Mouse (Mus musculus) forebrain, embryonic 11.5 days (tissue): ENCODE measurements around the gene Kdm4b. TPM values are rescaled to one million over a fixed set of nuclear protein-coding genes. Genes with fewer than 3 reads are reported as not detected.

ENCODE experiments used
- ATAC-seq: fragments of 200-750 bp; cut with Nextera tagmentation; replicated peaks from 2 replicates; pipeline ENCODE4 v1.8.0; 2017; ENCODE audit warnings: moderate TSS enrichment; ENCODE audit not compliant: low FRiP score
- DNase-seq: peaks from one replicate; pipeline ENCODE4 v3.0.0-alpha.2; 2017; ENCODE audit warnings: low spot score
- H3K27ac ChIP-seq: fragments of 300-500 bp; sonication (generic); 2 replicates; pipeline ENCODE4 v1.5.1; 2014; ENCODE audit warnings: low read depth, low read length
- H3K27me3 ChIP-seq: fragments of 300-500 bp; sonication (generic); 2 replicates; pipeline ENCODE4 v1.6.1; 2014; ENCODE audit warnings: mild to moderate bottlenecking, low read length, mixed read lengths; ENCODE audit not compliant: control insufficient read depth, insufficient read depth
- H3K36me3 ChIP-seq: fragments of 300-500 bp; sonication (generic); 2 replicates; pipeline ENCODE4 v1.6.1; 2014; ENCODE audit warnings: mild to moderate bottlenecking, low read length, moderate library complexity, mixed read lengths; ENCODE audit not compliant: control insufficient read depth, insufficient read depth
- H3K4me1 ChIP-seq: fragments of 300-500 bp; sonication (generic); replicated peaks from 2 replicates; pipeline ENCODE4 v1.6.1; 2014; ENCODE audit warnings: low read length, mixed read lengths; ENCODE audit not compliant: control insufficient read depth, insufficient read depth
- H3K4me2 ChIP-seq: fragments of 300-500 bp; sonication (generic); 2 replicates; pipeline ENCODE4 v1.6.1; 2014; ENCODE audit warnings: low read depth, mild to moderate bottlenecking, low read length, moderate library complexity, mixed read lengths; ENCODE audit not compliant: severe bottlenecking
- H3K4me3 ChIP-seq: fragments of 300-500 bp; sonication (generic); 2 replicates; pipeline ENCODE4 v1.5.1; 2014; ENCODE audit warnings: low read depth, low read length
- H3K9ac ChIP-seq: fragments of 300-500 bp; sonication (generic); 2 replicates; pipeline ENCODE4 v1.6.1; 2014; ENCODE audit warnings: low read length
- H3K9me3 ChIP-seq: fragments of 300-500 bp; sonication (generic); 2 replicates; pipeline ENCODE4 v1.6.1; 2016; ENCODE audit warnings: low read length, mixed read lengths; ENCODE audit not compliant: control insufficient read depth
- WGBS: fragments of 180-500 bp; shearing (Covaris S2); extraction: QIAGEN DNeasy Blood & Tissue Kit; methylation state at CpG from one replicate; pipeline ENCODE4 v1.1.7; 2014; 5-methylcytosine and 5-hydroxymethylcytosine counted together
- polyA plus RNA-seq: library from polyadenylated mRNA; unstranded; fragments of >200 nt; fragmentation: Nextera tagmentation; extraction: Ambion mirVana; gene quantifications from 2 replicates; pipeline ENCODE4 v1.2.1, GENCODE M21; 2014

The Kdm4b gene
- polyA plus RNA-seq, 1 experiment from 2014 or later: 52.1 TPM

- no peak overlapping the region for H3K4me2 ChIP-seq
- DNase-seq (no peak), ATAC-seq (no peak)
- no peak overlapping the region for H3K4me3 ChIP-seq
- no peaks in the 10 kb centered on the region for H3K4me1 ChIP-seq
- no peaks in the 10 kb centered on the region for H3K27me3 ChIP-seq
- H3K27ac ChIP-seq: no peak overlapping the region
- peaks cover 18% of the 10 kb centered on the region; the same call in 1 of the 2 replicates for H3K36me3 ChIP-seq
- 100% methylated on average over 3 of the region's 3 CpGs for WGBS
- H3K9me3 ChIP-seq: no peaks in the 10 kb centered on the region
- H3K9ac ChIP-seq: no peak overlapping the region
Measured at GRCm38 (mm10) chr17:56400221-56400620, 74.4 kb downstream of the Kdm4b start.

- ATAC-seq (no peak), DNase-seq (no peak)
- H3K9ac ChIP-seq: no peak overlapping the region
- no peak overlapping the region for H3K4me3 ChIP-seq
- H3K36me3 ChIP-seq: peaks cover 18% of the 10 kb centered on the region; the same call in 1 of the 2 replicates
- H3K9me3 ChIP-seq: no peaks in the 10 kb centered on the region
- H3K4me1 ChIP-seq: no peaks in the 10 kb centered on the region
- no peaks in the 10 kb centered on the region for H3K27me3 ChIP-seq
- no peak overlapping the region for H3K27ac ChIP-seq
- no peak overlapping the region for H3K4me2 ChIP-seq
- 100% methylated on average over 4 of the region's 4 CpGs for WGBS
Measured at GRCm38 (mm10) chr17:56401051-56401521, 75.2 kb downstream of the Kdm4b start.

- Histone ChIP-seq H3K4me1 (peaks cover 12% of the 10 kb centered on the region), H3K4me3 (no peak overlapping the region), H3K9me3 (no peaks in the 10 kb centered on the region), H3K27ac (no peak overlapping the region), H3K27me3 (no peaks in the 10 kb centered on the region), H3K4me2 (no peak overlapping the region), H3K36me3 (peaks cover 7% of the 10 kb centered on the region; the same call in 1 of the 2 replicates), H3K9ac (no peak overlapping the region)
- ATAC-seq (no peak), DNase-seq (no peak)
- 92% methylated on average over 3 of the region's 3 CpGs for WGBS
Measured at GRCm38 (mm10) chr17:56405341-56405740, 79.5 kb downstream of the Kdm4b start.

- no peak overlapping the region for H3K4me3 ChIP-seq
- H3K27me3 ChIP-seq: no peaks in the 10 kb centered on the region
- no peak overlapping the region for H3K27ac ChIP-seq
- DNase-seq (no peak), ATAC-seq (no peak)
- H3K9ac ChIP-seq: no peak overlapping the region
- H3K4me2 ChIP-seq: no peak overlapping the region
- WGBS: 91% methylated on average over 14 of the region's 14 CpGs
- peaks cover 12% of the 10 kb centered on the region for H3K4me1 ChIP-seq
- H3K9me3 ChIP-seq: no peaks in the 10 kb centered on the region
- H3K36me3 ChIP-seq: peaks cover 12% of the 10 kb centered on the region
Measured at GRCm38 (mm10) chr17:56405856-56406840, 80.3 kb downstream of the Kdm4b start.

- peaks cover 12% of the 10 kb centered on the region for H3K4me1 ChIP-seq
- no peak for ATAC-seq
- H3K4me2 ChIP-seq: no peak overlapping the region
- WGBS: 67% methylated on average over 4 of the region's 4 CpGs
- no peaks in the 10 kb centered on the region for H3K27me3 ChIP-seq
- H3K36me3 ChIP-seq: peaks cover 16% of the 10 kb centered on the region
- no peak for DNase-seq
- no peaks in the 10 kb centered on the region for H3K9me3 ChIP-seq
- H3K27ac ChIP-seq: no peak overlapping the region
- no peak overlapping the region for H3K4me3 ChIP-seq
- no peak overlapping the region for H3K9ac ChIP-seq
Measured at GRCm38 (mm10) chr17:56406878-56407277, 81.0 kb downstream of the Kdm4b start.

GRCm38 (mm10) chr17:56407379-56407778, 81.5 kb downstream of the Kdm4b start:
- Histone ChIP-seq H3K4me2 (no peak overlapping the region), H3K9me3 (no peaks in the 10 kb centered on the region), H3K4me3 (no peak overlapping the region), H3K9ac (no peak overlapping the region), H3K27ac (no peak overlapping the region), H3K4me1 (peaks cover 12% of the 10 kb centered on the region), H3K36me3 (peaks cover 20% of the 10 kb centered on the region), H3K27me3 (no peaks in the 10 kb centered on the region)
- ATAC-seq (0 out of 2 replicates have a peak, but pooled peaks have one; percentile 3), DNase-seq (no peak)
- 59% methylated on average over 8 of the region's 8 CpGs for WGBS

- ATAC-seq (no peak), DNase-seq (no peak)
- H3K9me3 ChIP-seq: no peaks in the 10 kb centered on the region
- H3K36me3 ChIP-seq: peaks cover 33% of the 10 kb centered on the region
- no peak overlapping the region for H3K4me2 ChIP-seq
- H3K27me3 ChIP-seq: no peaks in the 10 kb centered on the region
- 54% methylated on average over 13 of the region's 13 CpGs for WGBS
- no peak overlapping the region for H3K4me3 ChIP-seq
- no peak overlapping the region for H3K27ac ChIP-seq
- no peak overlapping the region for H3K9ac ChIP-seq
- H3K4me1 ChIP-seq: peaks cover 12% of the 10 kb centered on the region
Measured at GRCm38 (mm10) chr17:56408965-56409625, 83.2 kb downstream of the Kdm4b start.

GRCm38 (mm10) chr17:56409759-56410158, 83.9 kb downstream of the Kdm4b start:
- ATAC-seq (0 out of 2 replicates have a peak, but pooled peaks have one; percentile 25), DNase-seq (no peak)
- Histone ChIP-seq H3K27ac (no peak overlapping the region), H3K9me3 (no peaks in the 10 kb centered on the region), H3K4me1 (peaks cover 12% of the 10 kb centered on the region), H3K36me3 (peaks cover 37% of the 10 kb centered on the region), H3K27me3 (no peaks in the 10 kb centered on the region), H3K4me3 (no peak overlapping the region), H3K9ac (no peak overlapping the region), H3K4me2 (no peak overlapping the region)
- WGBS: 37% methylated on average over 8 of the region's 8 CpGs
